ENCODE assay signal across 14 mouse cellular contexts in the genomic region with DNA sequence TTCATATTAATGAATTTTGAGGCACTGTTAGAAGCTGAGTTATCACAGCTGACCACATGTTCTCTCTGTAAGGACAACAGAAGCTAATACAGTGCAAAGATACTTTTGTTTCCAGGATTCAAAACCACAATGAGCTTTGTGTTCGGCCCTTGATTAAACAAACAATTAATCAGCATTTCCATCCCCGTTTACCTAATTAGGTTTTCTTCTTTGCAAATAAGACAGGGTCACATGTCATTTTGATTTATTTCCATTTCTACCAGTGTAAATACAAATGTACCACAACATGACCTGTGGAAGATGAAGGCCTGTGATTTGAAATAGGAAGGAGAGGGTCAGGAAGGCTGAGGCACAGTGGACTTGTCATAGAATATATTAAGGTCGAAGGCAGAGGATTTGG.
DNase-seq lines count a peak whose midpoint lies in the region; ATAC-seq lines count a peak whose summit lies in the region.
"Had no signal": no experiment of that assay in that cellular context is flagged by ENCODE, and none has a peak within 500 bp of the region (broad histone marks: within the 10 kb centered on the region; RNA-seq: fewer than 3 reads in every experiment).

No protein-coding gene starts in this region.

- no peak for ATAC-seq in midbrain, embryonic 16.5 days
- ATAC-seq in hindbrain, embryonic 15.5 days (ENCODE audit: low FRiP score, low read depth), result peak; percentile 6; the same call in 1 of the 2 replicates
- ATAC-seq in neural tube, embryonic 14.5 days (ENCODE audit: low read depth), result 0 out of 2 replicates have a peak, but pooled peaks have one; percentile 22

- intact Hi-C loops in gastrocnemius, postnatal 14 days (cut with DNase I; ENCODE audit: low total_unique reads), result no loop called here

- H3K9ac ChIP-seq in midbrain, embryonic 16.5 days (ENCODE audit: low read depth, low read length), result no peak overlapping the region
- H3K9ac ChIP-seq in hindbrain, embryonic 15.5 days, result no peak overlapping the region
- H3K9ac ChIP-seq in neural tube, embryonic 14.5 days (replicated peaks; ENCODE audit: low read depth, low read length), result no peak overlapping the region
- H3K9ac ChIP-seq: embryonic facial prominence, embryonic 13.5 days; liver, embryonic 13.5 days had no signal

- H3K27me3 ChIP-seq in heart, embryonic 10.5 days (ENCODE audit: insufficient read depth, poor library complexity, severe bottlenecking), result no peaks in the 10 kb centered on the region
- H3K27me3 ChIP-seq in midbrain, embryonic 10.5 days (ENCODE audit: low read depth, poor library complexity, severe bottlenecking), result peaks cover 5% of the 10 kb centered on the region; the same call in 1 of the 2 replicates
- no peaks in the 10 kb centered on the region for H3K27me3 ChIP-seq in midbrain, embryonic 16.5 days (ENCODE audit: control insufficient read depth, insufficient read depth, low read depth, low read length)
- H3K27me3 ChIP-seq in hindbrain, embryonic 15.5 days, result no peaks in the 10 kb centered on the region
- no peaks in the 10 kb centered on the region for H3K27me3 ChIP-seq in neural tube, embryonic 14.5 days (ENCODE audit: control insufficient read depth, insufficient read depth, low read length)
- H3K27me3 ChIP-seq: embryonic facial prominence, embryonic 13.5 days; liver, embryonic 13.5 days had no signal

- DNase-seq in heart, embryonic 10.5 days (ENCODE audit: low spot score), result no peak
- DNase-seq in heart, adult 8-10 months (ENCODE audit: low spot score), result no peak
- DNase-seq in midbrain, embryonic 10.5 days (ENCODE audit: low spot score), result no peak
- no peak for DNase-seq in gastrocnemius, postnatal 14 days
- no peak for DNase-seq in spleen, postnatal 14 days (ENCODE audit: low spot score in 2 of 2)
- DNase-seq: adrenal gland, postnatal 14 days; cerebellum, postnatal 36 days; kidney, adult 9 months; liver, embryonic 13.5 days; lung, postnatal 36 days had no signal

- H3K4me2 ChIP-seq in midbrain, embryonic 16.5 days (ENCODE audit: low read length), result no peak overlapping the region
- peak overlapping the region; percentile 34 for H3K4me2 ChIP-seq in hindbrain, embryonic 15.5 days
- peak overlapping the region; percentile 35; the same call in 1 of the 2 replicates for H3K4me2 ChIP-seq in neural tube, embryonic 14.5 days (ENCODE audit: low read depth, low read length)
- H3K4me2 ChIP-seq: liver, embryonic 13.5 days had no signal

- no peaks in the 10 kb centered on the region for H3K36me3 ChIP-seq in heart, embryonic 10.5 days
- no peaks in the 10 kb centered on the region for H3K36me3 ChIP-seq in midbrain, embryonic 10.5 days
- H3K36me3 ChIP-seq in midbrain, embryonic 16.5 days (ENCODE audit: control insufficient read depth, insufficient read depth, low read length), result no peaks in the 10 kb centered on the region
- no peaks in the 10 kb centered on the region for H3K36me3 ChIP-seq in hindbrain, embryonic 15.5 days
- no peaks in the 10 kb centered on the region for H3K36me3 ChIP-seq in neural tube, embryonic 14.5 days (ENCODE audit: control insufficient read depth, insufficient read depth, low read length)
- H3K36me3 ChIP-seq: embryonic facial prominence, embryonic 13.5 days; liver, embryonic 13.5 days had no signal

- H3K9me3 ChIP-seq in heart, embryonic 10.5 days, result no peaks in the 10 kb centered on the region
- no peaks in the 10 kb centered on the region for H3K9me3 ChIP-seq in midbrain, embryonic 10.5 days (replicated peaks)
- H3K9me3 ChIP-seq in midbrain, embryonic 16.5 days (replicated peaks; ENCODE audit: control insufficient read depth, low read length, poor library complexity, severe bottlenecking), result no peaks in the 10 kb centered on the region
- no peaks in the 10 kb centered on the region for H3K9me3 ChIP-seq in hindbrain, embryonic 15.5 days
- no peaks in the 10 kb centered on the region for H3K9me3 ChIP-seq in neural tube, embryonic 14.5 days (ENCODE audit: control insufficient read depth, low read length)
- H3K9me3 ChIP-seq: embryonic facial prominence, embryonic 13.5 days; liver, embryonic 13.5 days had no signal

- peaks cover 47% of the 10 kb centered on the region for H3K4me1 ChIP-seq in heart, embryonic 10.5 days
- peaks cover 58% of the 10 kb centered on the region for H3K4me1 ChIP-seq in midbrain, embryonic 10.5 days
- peaks cover 33% of the 10 kb centered on the region for H3K4me1 ChIP-seq in midbrain, embryonic 16.5 days (ENCODE audit: control insufficient read depth, insufficient read depth, low read length)
- peaks cover 35% of the 10 kb centered on the region for H3K4me1 ChIP-seq in hindbrain, embryonic 15.5 days (replicated peaks)
- peaks cover 9% of the 10 kb centered on the region for H3K4me1 ChIP-seq in neural tube, embryonic 14.5 days (ENCODE audit: control insufficient read depth, insufficient read depth, low read length)

- 57% methylated on average over 3 of the region's 3 CpGs for WGBS in heart, embryonic 10.5 days
- 54% methylated on average over 3 of the region's 3 CpGs for WGBS in midbrain, embryonic 10.5 days
- 27% methylated on average over 3 of the region's 3 CpGs for WGBS in midbrain, embryonic 16.5 days
- 16% methylated on average over 3 of the region's 3 CpGs for WGBS in hindbrain, embryonic 15.5 days
- 13% methylated on average over 3 of the region's 3 CpGs for WGBS in neural tube, embryonic 14.5 days

- no peak overlapping the region for H3K4me3 ChIP-seq in heart, embryonic 10.5 days
- no peak overlapping the region for H3K4me3 ChIP-seq in midbrain, embryonic 10.5 days
- H3K4me3 ChIP-seq in midbrain, embryonic 16.5 days (ENCODE audit: low read depth, low read length), result no peak overlapping the region
- H3K4me3 ChIP-seq in hindbrain, embryonic 15.5 days, result no peak overlapping the region
- H3K4me3 ChIP-seq in neural tube, embryonic 14.5 days (ENCODE audit: low read depth, low read length), result no peak overlapping the region
- H3K4me3 ChIP-seq: embryonic facial prominence, embryonic 13.5 days; liver, embryonic 13.5 days had no signal

- H3K27ac ChIP-seq in heart, embryonic 10.5 days, result peak overlapping the region; percentile 69; the same call in 1 of the 2 replicates
- peak overlapping the region; percentile 80 for H3K27ac ChIP-seq in midbrain, embryonic 10.5 days (replicated peaks)
- H3K27ac ChIP-seq in midbrain, embryonic 16.5 days (ENCODE audit: low read length), result no peak overlapping the region
- peak overlapping the region; percentile 67 for H3K27ac ChIP-seq in hindbrain, embryonic 15.5 days (replicated peaks)
- H3K27ac ChIP-seq in neural tube, embryonic 14.5 days (ENCODE audit: low read depth, low read length), result peak overlapping the region; percentile 60; the same call in 1 of the 2 replicates
- H3K27ac ChIP-seq: embryonic facial prominence, embryonic 13.5 days; liver, embryonic 13.5 days had no signal
